Mouse (Mus musculus) erythroid progenitor cell, adult 5-6 weeks (primary cell): ENCODE data around the gene Kank2. TPM values are rescaled to one million over a fixed set of nuclear protein-coding genes. Genes with fewer than 3 reads are reported as not detected.
A peak's percentile ranks its signal among the peaks of the same experiment; 100 is the strongest.
"Not testable (repeated sequence)": the region's sequence is repeated elsewhere in the genome, so short reads cannot be mapped to it uniquely, and the experiment has no call there.

ENCODE experiments used
- ATAC-seq: replicated peaks from 2 replicates; pipeline ENCODE4 v1.8.0; 2016; ENCODE audit warnings: moderate number of reproducible peaks, mild to moderate bottlenecking, moderate TSS enrichment, inconsistent platforms; ENCODE audit not compliant: poor library complexity, low FRiP score, severe bottlenecking
- total RNA-seq, 2 experiments: library from RNA; stranded (forward) in 1 of 2; stranded (reverse) in 1 of 2; fragments of 150-400 nt in 1 of 2; fragments of 186-747, 209-891 nt in 1 of 2; gene quantifications; 2 replicates each; pipeline versions ENCODE4 v1.2.3 to v1.2.4; 2015 to 2017; ENCODE audit warnings: low replicate concordance in 2 of 2

The Kank2 gene
- total RNA-seq, 2 experiments from 2014 or later = not detected

DNA sequence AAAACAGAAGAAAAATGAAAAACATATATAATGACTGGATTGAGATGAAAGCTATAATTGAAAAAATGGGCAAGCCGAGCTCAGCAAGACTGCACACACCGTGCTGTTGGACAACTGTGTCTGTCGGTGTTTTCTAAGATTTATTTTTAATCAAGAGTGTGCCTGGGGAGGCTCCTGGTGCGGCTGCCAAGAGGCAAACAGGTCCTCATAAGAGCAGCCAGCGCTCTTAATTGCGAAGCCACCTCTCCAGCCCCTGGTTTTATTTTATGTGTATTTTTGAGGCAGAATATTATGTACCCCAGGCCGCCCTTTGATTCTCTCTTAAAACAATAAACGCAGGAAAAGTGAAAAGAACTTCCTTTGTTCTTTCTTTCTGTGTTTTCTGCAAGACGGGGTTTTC is 10.3 kb downstream of the Kank2 start:
- no peak for ATAC-seq

DNA sequence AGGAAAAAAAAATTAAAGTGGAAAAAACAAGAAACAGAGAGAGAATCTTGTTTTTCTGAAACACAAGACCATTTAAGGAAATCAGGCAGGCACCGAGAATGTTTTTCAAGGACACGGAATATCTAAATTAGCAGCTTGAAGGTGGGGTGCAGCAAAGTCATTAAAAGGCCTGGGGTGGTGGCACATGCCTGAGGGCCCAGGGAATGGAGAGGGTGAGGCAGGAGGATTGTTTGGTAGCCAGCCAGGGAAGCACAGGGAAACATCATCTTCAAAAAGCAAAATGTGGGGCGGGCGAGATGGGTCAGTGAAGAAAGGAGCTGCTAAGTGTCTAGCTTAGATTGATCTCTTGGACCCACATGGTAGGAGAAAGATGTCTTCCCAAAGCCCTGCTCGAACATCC is 10.9 kb downstream of the Kank2 start:
- ATAC-seq = no peak

DNA sequence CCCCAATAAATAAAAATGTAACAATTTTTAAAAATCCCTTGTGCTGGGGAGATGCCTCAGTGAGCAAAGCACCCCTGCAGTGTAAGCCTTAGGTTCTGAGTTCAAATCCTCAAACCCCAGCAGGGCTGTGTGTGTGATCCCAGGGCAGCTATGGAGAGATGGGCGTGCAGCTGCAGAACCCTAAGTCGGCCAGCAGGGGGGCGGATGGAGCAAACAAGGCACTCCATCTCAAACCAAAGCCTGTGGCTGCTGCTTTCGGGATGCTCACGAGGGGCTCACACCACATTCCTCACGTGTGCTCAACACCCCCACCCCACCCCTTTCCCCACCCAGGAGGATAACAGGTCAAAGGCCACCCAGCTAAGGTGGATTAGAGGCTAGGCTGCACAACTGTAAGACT is 11.6 kb downstream of the Kank2 start:
- ATAC-seq = peak; percentile 74

- not testable (repeated sequence) for ATAC-seq
Observed at GRCm38 (mm10) chr9:21786309-21786708, 12.2 kb downstream of the Kank2 start.

DNA sequence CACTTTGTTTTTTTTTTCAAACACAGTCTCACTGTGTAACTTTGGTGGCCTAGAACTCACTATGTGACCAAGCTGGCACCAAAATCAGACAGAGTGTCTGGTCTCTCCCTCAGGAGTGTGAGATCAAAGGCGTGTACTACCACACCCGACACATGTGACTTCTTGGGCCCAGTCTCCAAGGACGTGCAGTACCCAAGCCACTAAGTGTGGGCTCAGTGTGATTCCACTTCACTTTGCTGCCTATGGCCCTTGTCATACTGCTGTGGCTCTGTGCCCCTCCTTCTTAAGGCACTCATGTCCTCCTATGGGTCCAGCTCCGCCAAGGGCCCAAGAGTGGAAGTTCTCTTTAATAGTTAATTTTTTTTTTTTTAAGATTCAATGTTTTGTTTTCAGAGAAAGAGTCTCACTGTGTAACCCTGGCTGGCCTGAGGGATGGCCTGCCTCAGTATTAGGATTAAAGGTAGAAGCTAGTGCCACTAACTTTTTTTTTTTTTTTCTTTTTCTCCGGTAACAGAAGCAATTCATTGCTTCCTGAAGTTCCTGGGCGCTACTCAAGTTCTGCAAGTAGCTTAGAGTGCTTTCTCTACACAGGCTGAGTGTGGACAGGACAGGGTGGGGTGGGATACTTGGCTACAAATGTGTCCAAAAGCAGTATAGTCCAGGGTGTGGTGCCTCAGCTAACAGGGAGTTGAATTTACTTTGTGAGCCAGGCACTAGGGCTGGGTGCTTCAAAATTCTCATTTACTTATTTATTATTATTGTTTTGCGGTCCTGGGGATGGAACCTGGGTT is 13.8 kb downstream of the Kank2 start:
- ATAC-seq = no peak

DNA sequence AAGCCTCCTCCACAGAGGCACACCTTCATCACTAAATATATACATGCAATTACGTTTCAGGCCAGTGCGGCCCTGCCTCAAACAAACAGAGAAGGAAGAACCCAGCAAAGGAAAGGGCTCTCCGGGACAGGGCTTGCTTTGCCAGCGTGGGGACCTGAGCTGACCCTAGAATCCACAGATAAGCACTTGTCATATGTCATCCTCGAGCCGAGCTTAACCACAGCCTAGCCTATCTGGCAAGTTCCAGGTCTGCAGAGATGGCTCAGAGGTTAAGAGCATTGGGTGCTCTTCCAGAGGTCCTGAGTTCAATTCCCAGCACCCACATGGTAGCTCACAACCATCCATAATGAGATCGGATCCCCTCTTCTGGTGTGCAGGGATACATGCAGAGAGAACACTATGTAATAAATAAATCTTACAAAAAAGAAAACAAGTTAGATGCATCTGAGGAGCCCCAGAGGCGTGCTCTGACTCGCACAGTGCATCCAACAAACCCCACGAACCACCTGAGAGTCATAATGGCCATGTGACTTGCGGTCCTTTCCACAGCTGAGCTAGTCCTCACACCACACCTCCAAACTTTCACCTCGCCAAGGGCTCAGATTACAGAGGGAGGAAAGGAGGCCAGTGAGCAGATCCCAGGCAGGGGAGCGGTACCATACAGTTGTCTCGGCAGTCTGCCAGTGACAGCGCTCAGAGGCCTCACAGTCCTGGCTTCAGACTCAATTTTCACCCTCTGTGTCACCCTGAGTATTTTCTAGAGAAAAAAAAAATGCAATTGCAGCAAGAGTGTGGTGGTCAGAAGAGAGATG is 16.7 kb downstream of the Kank2 start:
- no peak for ATAC-seq

DNA sequence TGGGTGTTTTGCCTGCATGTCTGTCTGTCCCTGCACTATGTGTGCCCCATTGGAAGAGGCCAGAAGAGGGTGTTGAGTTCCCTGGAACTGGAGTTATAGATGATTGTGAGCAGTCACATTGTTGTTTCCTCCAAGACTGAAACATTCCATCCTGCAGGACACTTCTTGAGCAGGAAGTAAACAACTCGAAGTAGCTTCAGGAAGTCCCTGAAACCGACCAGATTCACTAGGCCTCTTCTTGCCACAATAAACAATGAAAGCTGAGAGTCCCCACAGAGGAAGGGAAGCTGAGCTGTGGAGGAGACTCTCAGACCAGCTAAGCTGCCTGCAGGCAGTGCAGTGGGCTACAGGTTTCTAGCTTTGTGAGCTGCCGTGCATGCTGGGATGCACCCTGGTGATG is 20.8 kb downstream of the Kank2 start:
- no peak for ATAC-seq

DNA sequence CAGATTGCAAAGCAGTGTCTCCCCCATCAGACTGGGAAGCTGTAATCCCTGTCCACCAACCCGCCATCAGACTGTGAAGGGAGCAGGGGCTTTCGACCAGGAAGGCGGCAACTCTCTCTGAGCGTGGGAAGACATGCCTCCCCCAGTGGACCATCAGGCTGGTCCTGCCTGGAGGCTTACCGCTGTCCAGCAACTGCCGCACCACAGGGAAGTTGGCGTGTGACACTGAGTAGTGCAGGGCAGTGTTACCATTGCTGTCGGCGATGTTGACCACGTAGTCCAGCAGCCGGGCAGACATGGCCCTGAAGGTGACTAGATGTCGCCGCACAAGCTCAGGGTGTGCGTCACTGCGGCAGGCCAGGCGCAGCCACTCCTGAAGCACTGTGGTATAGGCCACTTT is 24.2 kb downstream of the Kank2 start:
- no peak for ATAC-seq

DNA sequence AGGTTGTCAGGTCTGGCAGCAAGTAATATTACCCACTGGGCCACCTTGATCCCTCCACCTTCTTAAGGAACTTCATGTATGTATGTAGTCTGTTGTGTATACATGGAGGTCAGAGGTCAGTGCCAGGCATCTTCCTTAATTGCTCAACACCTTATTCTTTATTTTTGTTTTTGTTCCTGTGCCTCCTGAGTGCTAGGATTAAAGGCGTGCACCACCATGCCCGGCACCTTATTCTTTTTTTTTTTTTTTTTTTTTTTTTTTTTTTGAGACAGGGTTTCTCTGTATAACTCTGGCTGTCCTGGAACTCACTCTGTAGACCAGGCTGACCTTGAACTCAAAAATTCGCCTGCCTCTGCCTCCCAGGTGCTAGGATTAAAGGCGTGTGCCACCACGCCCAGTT is 25.1 kb downstream of the Kank2 start:
- ATAC-seq = not testable (repeated sequence)

DNA sequence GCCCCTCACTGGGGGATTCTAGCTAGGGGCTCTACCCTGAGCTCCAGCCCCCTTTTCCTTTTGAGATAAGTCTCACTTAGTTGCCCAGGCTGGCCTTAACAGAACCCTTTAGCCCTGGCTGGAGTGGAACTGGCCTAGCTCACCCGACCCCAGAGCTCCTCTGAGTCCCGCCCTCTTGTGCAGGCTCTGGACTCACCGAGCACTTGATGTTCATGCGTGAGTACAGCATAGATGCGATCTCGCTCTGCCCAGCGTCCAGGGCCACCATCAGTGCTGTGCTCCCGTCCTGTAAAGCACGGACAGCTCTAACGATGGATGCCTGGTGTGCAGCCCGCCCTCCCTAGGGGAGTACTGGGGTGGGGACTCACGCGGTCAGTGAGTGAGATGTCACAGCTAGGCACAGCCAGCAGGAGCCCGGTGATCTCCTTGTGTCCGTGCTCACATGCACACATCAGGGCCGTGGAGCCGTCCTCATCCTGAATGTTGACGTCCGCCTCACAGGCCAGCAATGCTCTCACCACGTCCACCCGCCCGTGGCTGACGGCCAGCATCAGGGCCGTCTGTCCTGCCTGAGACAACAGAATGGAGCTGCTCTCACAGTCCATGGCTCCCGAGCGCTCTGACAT is 28.9 kb downstream of the Kank2 start:
- no peak for ATAC-seq

DNA sequence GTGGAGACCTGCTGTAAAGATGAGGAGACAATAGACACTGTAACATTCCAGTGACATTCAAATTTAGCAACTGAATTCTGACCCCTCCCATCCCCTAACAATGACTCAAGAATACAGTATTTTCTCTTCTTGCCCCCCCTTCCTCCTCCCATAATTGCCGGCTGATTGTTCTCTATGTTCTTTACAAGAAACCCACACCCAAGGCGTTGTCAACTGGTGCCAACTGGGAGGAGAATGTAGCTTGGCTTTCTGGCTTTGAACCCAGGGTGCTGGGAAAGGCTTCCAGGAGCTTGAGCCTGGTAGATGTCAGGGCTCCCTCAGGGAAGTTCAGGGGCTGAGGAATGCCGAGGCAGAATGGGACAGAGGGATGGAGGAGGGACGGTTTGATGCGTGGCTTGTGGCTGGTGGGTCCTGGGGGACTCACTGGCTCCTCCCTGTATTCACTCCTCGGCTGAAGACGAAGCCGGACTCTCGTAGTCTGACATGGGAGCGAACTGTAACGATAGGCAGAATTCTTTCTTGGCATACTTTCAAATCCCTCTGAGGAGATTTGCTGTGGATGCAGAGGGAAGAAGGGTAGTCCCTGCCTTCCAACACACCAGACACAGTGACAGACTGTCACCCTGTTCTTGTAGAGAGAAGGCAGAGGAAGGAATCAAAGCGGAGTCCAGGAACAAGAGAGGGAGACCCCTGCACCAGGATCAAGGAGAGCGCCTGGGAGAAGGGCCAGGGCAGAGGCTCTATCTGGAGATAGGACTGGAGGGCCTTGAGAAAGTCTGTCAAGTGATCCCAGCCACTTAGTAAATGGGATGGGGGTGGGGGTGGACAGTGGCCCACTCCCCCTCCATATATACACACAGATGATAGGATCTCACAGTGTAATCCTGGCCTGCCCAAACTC is 29.8 kb downstream of the Kank2 start:
- ATAC-seq = no peak

GRCm38 (mm10) chr9:21767896-21768295 is 30.6 kb downstream of the Kank2 start:
- ATAC-seq = no peak

- ATAC-seq = no peak
Observed at GRCm38 (mm10) chr9:21764084-21764999, 34.2 kb downstream of the Kank2 start.

DNA sequence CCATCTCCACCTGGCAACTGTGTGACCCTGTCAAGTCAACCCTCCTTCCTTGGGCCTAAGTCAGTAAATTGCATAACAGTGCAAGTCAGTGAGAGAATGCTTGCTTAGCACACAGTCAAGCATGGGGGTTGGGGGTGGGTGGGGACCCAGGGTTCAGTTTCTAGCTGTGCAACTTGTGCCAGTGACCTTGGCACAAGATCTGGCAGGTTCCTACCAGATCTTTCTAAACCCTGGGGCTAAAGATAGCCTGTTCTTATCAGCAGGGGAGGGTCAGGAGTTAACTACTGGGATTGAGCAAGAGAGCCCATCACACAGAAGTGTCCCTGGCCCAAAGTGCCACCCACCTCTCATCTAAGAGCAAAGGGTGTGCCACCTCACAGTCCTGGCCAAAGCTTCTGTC is 36.4 kb downstream of the Kank2 start:
- ATAC-seq = no peak

GRCm38 (mm10) chr9:21760155-21761088 is 38.1 kb downstream of the Kank2 start, which contains the start of gene Spc24:
Gene Spc24 (minus strand): TSS chr9:21760303.
- ATAC-seq = peak; percentile 93

- no peak for ATAC-seq
Observed at GRCm38 (mm10) chr9:21759718-21760117, 38.8 kb downstream of the Kank2 start.
